Mouse (Mus musculus) spleen, adult 2 months (tissue): ENCODE results near the gene Hace1.
"Not testable (repeated sequence)": the region's sequence is repeated elsewhere in the genome, so short reads cannot be mapped to it uniquely, and the experiment has no call there.

Experiments
- CTCF ChIP-seq: fragments of 200-500 bp; IDR thresholded peaks from 2 replicates; pipeline ENCODE4 v1.5.1; 2011; ENCODE audit warnings: mild to moderate bottlenecking, inconsistent platforms; ENCODE audit not compliant: insufficient read depth, insufficient read length, insufficient replicate concordance; ENCODE audit errors: extremely low read depth
- POLR2A ChIP-seq: fragments of 200-500 bp; IDR thresholded peaks from 2 replicates; pipeline ENCODE4 v1.6.1; 2011; ENCODE audit warnings: low read depth, low read length, inconsistent platforms

GRCm38 (mm10) chr10:45537334-45537733, 40.3 kb upstream of the Hace1 start:
- TF ChIP-seq POLR2A, CTCF: not testable (repeated sequence)
